Mouse (Mus musculus) forebrain, embryonic 14.5 days (tissue): ENCODE measurements around the gene Mcf2l. TPM values are rescaled to one million over a fixed set of nuclear protein-coding genes. Genes with fewer than 3 reads are reported as not detected.
A peak's percentile ranks its signal among the peaks of the same experiment; 100 is the strongest.

ENCODE experiments used
- ATAC-seq: fragments of 200-750 bp; cut with Nextera tagmentation; 2 replicates; pipeline ENCODE4 v1.8.0; 2017; ENCODE audit warnings: mild to moderate bottlenecking, moderate library complexity
- DNase-seq: peaks from one replicate; pipeline ENCODE4 v3.0.0-alpha.2; 2015; ENCODE audit warnings: low spot score
- H3K27ac ChIP-seq: fragments of 300-500 bp; sonication (generic); 2 replicates; pipeline ENCODE4 v1.5.1; 2014; ENCODE audit warnings: low read depth, mild to moderate bottlenecking, control low read depth, low read length, moderate library complexity
- H3K27me3 ChIP-seq: fragments of 300-500 bp; sonication (generic); replicated peaks from 2 replicates; pipeline ENCODE4 v1.6.1; 2014; ENCODE audit warnings: low read length, control low read depth, mixed read lengths; ENCODE audit not compliant: control insufficient read depth, insufficient read depth
- H3K36me3 ChIP-seq: fragments of 300-500 bp; sonication (generic); 2 replicates; pipeline ENCODE4 v1.6.1; 2014; ENCODE audit warnings: low read length, control low read depth; ENCODE audit not compliant: control insufficient read depth, insufficient read depth
- H3K4me1 ChIP-seq: fragments of 300-500 bp; sonication (generic); 2 replicates; pipeline ENCODE4 v1.6.1; 2014; ENCODE audit warnings: antibody characterized with exemption, low read length, control low read depth; ENCODE audit not compliant: control insufficient read depth, insufficient read depth
- H3K4me2 ChIP-seq: fragments of 300-500 bp; sonication (generic); 2 replicates; pipeline ENCODE4 v1.6.1; 2014; ENCODE audit warnings: mild to moderate bottlenecking, control low read depth, low read length
- H3K4me3 ChIP-seq: fragments of 300-500 bp; sonication (generic); 2 replicates; pipeline ENCODE4 v1.5.1; 2014; ENCODE audit warnings: low read depth, low read length, control low read depth
- H3K9ac ChIP-seq: fragments of 300-500 bp; sonication (generic); 2 replicates; pipeline ENCODE4 v1.6.1; 2014; ENCODE audit warnings: mild to moderate bottlenecking, low read length, control low read depth, moderate library complexity
- H3K9me3 ChIP-seq: fragments of 300-500 bp; sonication (generic); replicated peaks from 2 replicates; pipeline ENCODE4 v1.6.1; 2016; ENCODE audit warnings: low read length, control low read depth, mixed read lengths; ENCODE audit not compliant: control insufficient read depth
- WGBS: fragments of 180-500 bp; shearing (Covaris S2); extraction: QIAGEN DNeasy Blood & Tissue Kit; methylation state at CpG from one replicate; pipeline ENCODE4 v1.1.7; 2014; 5-methylcytosine and 5-hydroxymethylcytosine counted together
- polyA plus RNA-seq: library from polyadenylated mRNA; unstranded; fragments of >200 nt; fragmentation: Nextera tagmentation; extraction: Ambion mirVana; gene quantifications from 2 replicates; pipeline ENCODE4 v1.2.1, GENCODE M21; 2014

Mcf2l gene
- polyA plus RNA-seq, 1 experiment from 2014 or later = 85.2 TPM

DNA sequence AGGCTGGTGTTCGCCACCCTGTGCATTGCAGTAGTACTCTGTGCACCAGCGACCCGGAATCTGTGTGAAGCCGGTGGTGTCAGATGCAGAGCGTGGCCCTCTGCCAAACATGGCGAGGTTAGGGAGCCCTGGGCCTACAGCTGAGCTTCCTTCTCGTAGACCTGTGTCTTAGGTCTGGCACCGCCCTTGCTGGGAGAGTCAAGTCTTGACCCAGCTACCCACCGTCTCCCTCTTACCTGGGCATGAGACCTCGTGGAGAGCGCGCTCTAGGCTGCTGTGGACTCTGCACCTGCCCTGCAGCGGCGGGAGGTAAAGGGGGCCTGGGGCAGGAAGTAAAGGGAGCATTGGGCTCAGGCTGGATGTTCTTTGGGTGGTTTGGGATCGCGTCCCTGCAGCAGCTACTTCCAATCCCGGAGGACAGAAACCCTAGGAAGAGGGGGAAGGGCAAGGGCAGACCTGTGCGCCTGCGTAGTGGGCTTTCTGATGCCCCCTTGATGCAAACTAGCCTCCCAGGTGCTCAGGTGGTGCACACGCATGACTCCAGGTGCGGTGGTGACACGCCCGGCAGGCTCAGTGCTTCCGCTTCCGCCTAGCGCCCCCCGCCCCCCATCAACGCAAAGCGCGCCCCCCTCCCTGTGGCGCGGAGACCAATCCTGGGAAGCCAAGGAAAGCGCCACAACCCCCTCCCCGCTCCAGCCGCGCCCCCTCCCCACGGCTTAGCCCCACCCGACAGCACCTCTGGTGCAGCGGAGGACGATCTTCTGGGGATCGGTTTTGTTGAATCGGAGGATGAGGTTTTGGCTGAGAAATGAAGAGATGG lies 41.8 kb downstream of the Mcf2l start:
- ATAC-seq = peak; percentile 86
- 15% methylated on average over 42 of the region's 42 CpGs for WGBS
- peak; percentile 86 for DNase-seq
- Histone ChIP-seq H3K9ac (peak overlapping the region; percentile 69), H3K4me2 (peak overlapping the region; percentile 88), H3K4me1 (peaks cover 18% of the 10 kb centered on the region), H3K27ac (peak overlapping the region; percentile 74), H3K4me3 (peak overlapping the region; percentile 47), H3K36me3 (peaks cover 3% of the 10 kb centered on the region; the same call in 1 of the 2 replicates), H3K27me3 (no peaks in the 10 kb centered on the region), H3K9me3 (no peaks in the 10 kb centered on the region)

- H3K27me3 ChIP-seq = no peaks in the 10 kb centered on the region
- H3K27ac ChIP-seq = peak overlapping the region; percentile 74
- peak overlapping the region; percentile 47 for H3K4me3 ChIP-seq
- WGBS = 64% methylated on average over 16 of the region's 16 CpGs
- peak; percentile 29 for DNase-seq
- peaks cover 18% of the 10 kb centered on the region for H3K4me1 ChIP-seq
- ATAC-seq = no peak
- H3K9ac ChIP-seq = peak overlapping the region; percentile 69
- peaks cover 3% of the 10 kb centered on the region; the same call in 1 of the 2 replicates for H3K36me3 ChIP-seq
- no peaks in the 10 kb centered on the region for H3K9me3 ChIP-seq
- peak overlapping the region; percentile 88 for H3K4me2 ChIP-seq
Observed at GRCm38 (mm10) chr8:12916156-12916900, 42.7 kb downstream of the Mcf2l start.

- WGBS = 77% methylated on average over 3 of the region's 3 CpGs
- no peak for DNase-seq
- no peaks in the 10 kb centered on the region for H3K9me3 ChIP-seq
- no peak overlapping the region for H3K27ac ChIP-seq
- peak overlapping the region; percentile 47 for H3K4me3 ChIP-seq
- H3K9ac ChIP-seq = peak overlapping the region; percentile 69
- H3K4me1 ChIP-seq = peaks cover 18% of the 10 kb centered on the region
- ATAC-seq = no peak
- H3K36me3 ChIP-seq = peaks cover 3% of the 10 kb centered on the region; the same call in 1 of the 2 replicates
- H3K27me3 ChIP-seq = no peaks in the 10 kb centered on the region
- peak overlapping the region; percentile 88 for H3K4me2 ChIP-seq
Observed at GRCm38 (mm10) chr8:12917029-12917428, 43.4 kb downstream of the Mcf2l start.

- no peak for DNase-seq
- H3K4me1 ChIP-seq = peaks cover 18% of the 10 kb centered on the region
- no peak overlapping the region for H3K27ac ChIP-seq
- H3K27me3 ChIP-seq = no peaks in the 10 kb centered on the region
- 91% methylated on average over 4 of the region's 4 CpGs for WGBS
- H3K9me3 ChIP-seq = no peaks in the 10 kb centered on the region
- H3K4me2 ChIP-seq = peak overlapping the region; percentile 88
- H3K36me3 ChIP-seq = peaks cover 3% of the 10 kb centered on the region; the same call in 1 of the 2 replicates
- ATAC-seq = no peak
- no peak overlapping the region; the same call in 1 of the 2 replicates for H3K9ac ChIP-seq
- peak overlapping the region; percentile 47; the same call in 1 of the 2 replicates for H3K4me3 ChIP-seq
Observed at GRCm38 (mm10) chr8:12917831-12918230, 44.2 kb downstream of the Mcf2l start.

DNA sequence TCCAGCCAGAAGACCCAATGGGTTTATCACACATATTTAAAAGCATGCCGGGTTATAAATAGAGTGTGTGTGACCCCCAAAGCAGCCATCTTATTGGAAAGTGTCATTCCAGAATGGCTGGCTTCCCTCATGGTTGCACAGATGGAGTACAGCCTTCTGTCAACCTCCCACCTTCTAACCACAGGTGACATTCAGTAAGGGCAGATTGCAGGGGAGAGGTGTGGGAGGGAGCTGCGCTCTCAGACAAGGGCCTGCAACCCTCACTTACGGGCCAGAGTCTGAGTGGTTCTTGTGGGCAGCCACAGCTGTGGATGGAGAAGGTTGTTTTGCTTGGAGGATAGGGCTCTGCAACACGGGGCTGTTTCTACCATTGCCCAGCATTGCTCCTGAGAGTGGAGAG lies 47.0 kb downstream of the Mcf2l start:
- DNase-seq = no peak
- no peak for ATAC-seq
- no peaks in the 10 kb centered on the region for H3K27me3 ChIP-seq
- no peaks in the 10 kb centered on the region for H3K36me3 ChIP-seq
- no peaks in the 10 kb centered on the region for H3K9me3 ChIP-seq
- peaks cover 12% of the 10 kb centered on the region for H3K4me1 ChIP-seq
- no peak overlapping the region for H3K4me2 ChIP-seq
- H3K4me3 ChIP-seq = no peak overlapping the region
- no peak overlapping the region for H3K9ac ChIP-seq
- H3K27ac ChIP-seq = no peak overlapping the region
- 93% methylated on average over 4 of the region's 4 CpGs for WGBS

DNA sequence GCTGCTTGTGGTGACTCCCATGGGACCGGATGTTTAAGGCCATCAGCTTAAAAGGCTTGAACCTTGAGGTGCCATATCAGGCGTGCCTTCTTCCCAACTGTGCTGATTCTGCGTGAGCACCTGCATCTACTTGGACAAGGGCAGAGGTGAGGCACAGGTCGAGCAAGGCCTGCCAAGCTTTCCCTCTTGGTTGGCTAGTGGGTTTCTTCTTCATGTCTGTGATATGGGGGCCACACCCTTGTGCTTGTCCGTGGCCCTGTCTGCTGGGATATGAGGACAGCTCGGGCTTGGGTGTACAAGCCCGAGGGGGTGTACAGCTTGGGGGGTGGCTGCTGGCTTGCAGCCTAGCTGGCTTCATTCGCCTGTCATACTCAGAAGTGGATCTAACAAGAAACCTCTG lies 51.4 kb downstream of the Mcf2l start:
- 92% methylated on average over 8 of the region's 8 CpGs for WGBS
- ATAC-seq (no peak), DNase-seq (no peak)
- H3K4me1 ChIP-seq = no peaks in the 10 kb centered on the region
- no peak overlapping the region for H3K27ac ChIP-seq
- H3K9me3 ChIP-seq = no peaks in the 10 kb centered on the region
- no peak overlapping the region for H3K9ac ChIP-seq
- no peak overlapping the region for H3K4me3 ChIP-seq
- H3K4me2 ChIP-seq = no peak overlapping the region
- H3K36me3 ChIP-seq = no peaks in the 10 kb centered on the region
- no peaks in the 10 kb centered on the region for H3K27me3 ChIP-seq

GRCm38 (mm10) chr8:12925941-12926381 lies 52.4 kb downstream of the Mcf2l start:
- Histone ChIP-seq H3K36me3 (no peaks in the 10 kb centered on the region), H3K9me3 (no peaks in the 10 kb centered on the region), H3K4me2 (no peak overlapping the region), H3K27me3 (no peaks in the 10 kb centered on the region), H3K27ac (no peak overlapping the region), H3K4me1 (no peaks in the 10 kb centered on the region), H3K9ac (no peak overlapping the region), H3K4me3 (no peak overlapping the region)
- 71% methylated on average over 13 of the region's 13 CpGs for WGBS
- ATAC-seq (no peak), DNase-seq (no peak)

GRCm38 (mm10) chr8:12927204-12927983 lies 53.8 kb downstream of the Mcf2l start:
- Histone ChIP-seq H3K4me2 (no peak overlapping the region), H3K27me3 (no peaks in the 10 kb centered on the region), H3K9me3 (no peaks in the 10 kb centered on the region), H3K36me3 (no peaks in the 10 kb centered on the region), H3K27ac (no peak overlapping the region), H3K4me3 (no peak overlapping the region), H3K4me1 (no peaks in the 10 kb centered on the region), H3K9ac (no peak overlapping the region)
- DNase-seq (peak; percentile 67), ATAC-seq (peak; percentile 40; the same call in 1 of the 2 replicates)
- WGBS = 66% methylated on average over 7 of the region's 7 CpGs
